Mouse (Mus musculus): Measurements from ENCODE around the gene Hps4. TPM values are rescaled to one million over a fixed set of nuclear protein-coding genes. Genes with fewer than 3 reads are reported as not detected.

Gene Hps4
- total and polyA plus RNA-seq, 3 experiments, result 8.0 to 15.5 (median 8.5) TPM

GRCm38 (mm10) chr5:112324637-112325545 lies 18.0 kb upstream of the Hps4 start:
- H3K4me3 ChIP-seq, result peak overlapping the region; percentile 19; the same call in 1 of the 2 replicates
- TF ChIP-seq POLR2A (IDR thresholded peaks at IDR 0.05; ENCODE audit: insufficient read depth, low read depth, low read length) (peak; percentile 44), CTCF (IDR thresholded peaks at IDR 0.05) (no peak), EP300 (IDR thresholded peaks at IDR 0.05; ENCODE audit: insufficient read depth, low read depth, low read length) (no peak)
- 15% methylated on average over 24 of the region's 24 CpGs for WGBS
- no peak overlapping the region for H3K9ac ChIP-seq (ENCODE audit: low read depth, low read length)
- intact Hi-C loops (cut with DNase I), result no loop called here
- peak; percentile 53 to 70 for DNase-seq
- H3K27me3 ChIP-seq (ENCODE audit: control insufficient read depth, insufficient read depth, low read length), result no peaks in the 10 kb centered on the region
- peaks cover 10% of the 10 kb centered on the region for H3K4me1 ChIP-seq (ENCODE audit: control insufficient read depth, insufficient read depth, low read length)
- H3K27ac ChIP-seq, result peak overlapping the region; percentile 15
- H3K79me2 ChIP-seq (replicated peaks; ENCODE audit: control insufficient read depth, insufficient read depth, low read length), result peaks cover 4% of the 10 kb centered on the region; the same call in 1 of the 2 replicates
- H3K36me3 ChIP-seq (ENCODE audit: control insufficient read depth, insufficient read depth, low read length), result no peaks in the 10 kb centered on the region

GRCm38 (mm10) chr5:112325546-112326445 lies 17.1 kb upstream of the Hps4 start, which contains the start of gene Tfip11:
Gene Tfip11 (plus strand): TSS chr5:112326358.
- H3K4me1 ChIP-seq (ENCODE audit: control insufficient read depth, insufficient read depth, low read length), result peaks cover 5% of the 10 kb centered on the region
- intact Hi-C loops (cut with DNase I), result loop anchor here (1.0 to 2.0 kb wide), 3 partner anchors 18 to 85 kb away; partner anchors contain the start of genes Hps4 and Srrd
- H3K27ac ChIP-seq, result peak within 1 kb of the TSS; percentile 86
- 6% methylated on average over 48 of the region's 48 CpGs for WGBS
- DNase-seq, result peak; percentile 95 to 98
- peak within 1 kb of the TSS; percentile 95 for H3K4me3 ChIP-seq
- peaks cover 4% of the 10 kb centered on the region; the same call in 1 of the 2 replicates for H3K79me2 ChIP-seq (replicated peaks; ENCODE audit: control insufficient read depth, insufficient read depth, low read length)
- peak within 1 kb of the TSS; percentile 84 for H3K9ac ChIP-seq (ENCODE audit: low read depth, low read length)
- no peaks in the 10 kb centered on the region for H3K27me3 ChIP-seq (ENCODE audit: control insufficient read depth, insufficient read depth, low read length)
- peak; percentile 87; the same call in 1 of the 2 replicates for TF ChIP-seq EP300 (IDR thresholded peaks at IDR 0.05; ENCODE audit: insufficient read depth, low read depth, low read length)
- TF ChIP-seq POLR2A (IDR thresholded peaks at IDR 0.05; ENCODE audit: insufficient read depth, low read depth, low read length), result peak; percentile 92
- TF ChIP-seq CTCF (IDR thresholded peaks at IDR 0.05), result peak; percentile 54
- H3K36me3 ChIP-seq (ENCODE audit: control insufficient read depth, insufficient read depth, low read length), result no peaks in the 10 kb centered on the region

- peak overlapping the region; percentile 84 for H3K9ac ChIP-seq (ENCODE audit: low read depth, low read length)
- H3K27me3 ChIP-seq (ENCODE audit: control insufficient read depth, insufficient read depth, low read length), result no peaks in the 10 kb centered on the region
- peaks cover 4% of the 10 kb centered on the region; the same call in 1 of the 2 replicates for H3K79me2 ChIP-seq (replicated peaks; ENCODE audit: control insufficient read depth, insufficient read depth, low read length)
- peaks cover 5% of the 10 kb centered on the region for H3K4me1 ChIP-seq (ENCODE audit: control insufficient read depth, insufficient read depth, low read length)
- H3K36me3 ChIP-seq (ENCODE audit: control insufficient read depth, insufficient read depth, low read length), result no peaks in the 10 kb centered on the region
- H3K4me3 ChIP-seq, result peak overlapping the region; percentile 95
- under 1% methylated on average over 33 of the region's 33 CpGs for WGBS
- peak overlapping the region; percentile 86 for H3K27ac ChIP-seq
- intact Hi-C loops (cut with DNase I), result loop anchor here (1.0 to 2.0 kb wide), 3 partner anchors 17 to 86 kb away; partner anchors contain the start of genes Hps4 and Srrd
- TF ChIP-seq CTCF (IDR thresholded peaks at IDR 0.05) (no peak), POLR2A (IDR thresholded peaks at IDR 0.05; ENCODE audit: insufficient read depth, low read depth, low read length) (no peak), EP300 (IDR thresholded peaks at IDR 0.05; ENCODE audit: insufficient read depth, low read depth, low read length) (no peak)
- no peak for DNase-seq
Observed at GRCm38 (mm10) chr5:112326446-112327009, 16.4 kb upstream of the Hps4 start.

- 92% methylated on average over 15 of the region's 15 CpGs for WGBS
Observed at GRCm38 (mm10) chr5:112327854-112328253, 15.0 kb upstream of the Hps4 start.

More at GRCm38 (mm10) chr5:112327854-112328253, 15.0 kb upstream of the Hps4 start:
- Histone ChIP-seq H3K36me3 (ENCODE audit: control insufficient read depth, insufficient read depth, low read length) (no peaks in the 10 kb centered on the region), H3K4me3 (no peak overlapping the region), H3K9ac (ENCODE audit: low read depth, low read length) (no peak overlapping the region), H3K4me1 (ENCODE audit: control insufficient read depth, insufficient read depth, low read length) (peaks cover 5% of the 10 kb centered on the region), H3K79me2 (replicated peaks; ENCODE audit: control insufficient read depth, insufficient read depth, low read length) (peaks cover 4% of the 10 kb centered on the region; the same call in 1 of the 2 replicates), H3K27me3 (ENCODE audit: control insufficient read depth, insufficient read depth, low read length) (no peaks in the 10 kb centered on the region), H3K27ac (no peak overlapping the region)
- no peak for DNase-seq
- no peak for TF ChIP-seq EP300 (IDR thresholded peaks at IDR 0.05; ENCODE audit: insufficient read depth, low read depth, low read length)
- no peak for TF ChIP-seq CTCF (IDR thresholded peaks at IDR 0.05)
- TF ChIP-seq POLR2A (IDR thresholded peaks at IDR 0.05; ENCODE audit: insufficient read depth, low read depth, low read length), result no peak
- intact Hi-C loops (cut with DNase I), result loop anchor here (2.0 kb wide), 2 partner anchors 47 to 87 kb away; no protein-coding TSS in a partner anchor
